Mouse (Mus musculus) heart, adult 2 months (tissue): ENCODE results near the gene Marc2. TPM values are rescaled to one million over a fixed set of nuclear protein-coding genes. Genes with fewer than 3 reads are reported as not detected.

Source experiments
- DNase-seq, 2 experiments: peaks; one replicate each; pipeline ENCODE4 v3.0.0; 2021
- H3K27ac ChIP-seq: fragments of 200-600 bp; 2 replicates; pipeline ENCODE4 v1.8.1; 2022
- H3K27me3 ChIP-seq: fragments of 200-500 bp; 2 replicates; pipeline ENCODE4 v1.6.1; 2012; ENCODE audit warnings: mild to moderate bottlenecking, low read length, inconsistent platforms, mixed read lengths; ENCODE audit not compliant: control insufficient read depth, insufficient read depth
- H3K36me3 ChIP-seq: fragments of 200-500 bp; 2 replicates; pipeline ENCODE4 v1.6.1; 2012; ENCODE audit warnings: low read length, inconsistent platforms; ENCODE audit not compliant: control insufficient read depth, insufficient read depth
- H3K4me1 ChIP-seq: fragments of 200-500 bp; 2 replicates; pipeline ENCODE4 v1.6.1; 2011; ENCODE audit warnings: low read length; ENCODE audit not compliant: control insufficient read depth, insufficient read depth
- H3K4me3 ChIP-seq: fragments of 200-600 bp; 2 replicates; pipeline ENCODE4 v1.8.1; 2022
- H3K79me2 ChIP-seq: fragments of 200-500 bp; replicated peaks from 2 replicates; pipeline ENCODE4 v1.6.1; 2012; ENCODE audit warnings: mild to moderate bottlenecking, inconsistent platforms, low read length, moderate library complexity, mixed read lengths; ENCODE audit not compliant: control insufficient read depth, insufficient read depth
- H3K9ac ChIP-seq: fragments of 200-500 bp; 2 replicates; pipeline ENCODE4 v1.6.1; 2012; ENCODE audit warnings: low read depth, mild to moderate bottlenecking, control low read depth, inconsistent platforms, low read length, mixed read lengths
- CTCF ChIP-seq: fragments of 200-600 bp; IDR thresholded peaks from 2 replicates; pipeline ENCODE4 v1.8.1; 2022; ENCODE audit warnings: antibody characterized with exemption, mild to moderate bottlenecking, moderate library complexity
- EP300 ChIP-seq: fragments of 200-500 bp; IDR thresholded peaks from 2 replicates; pipeline ENCODE4 v1.6.1; 2011; ENCODE audit warnings: low read depth, low read length, control low read depth; ENCODE audit not compliant: insufficient read depth
- POLR2A ChIP-seq: fragments of 200-500 bp; IDR thresholded peaks from 2 replicates; pipeline ENCODE4 v1.6.1; 2011; ENCODE audit warnings: mild to moderate bottlenecking, low read depth, low read length, control low read depth; ENCODE audit not compliant: insufficient read depth
- WGBS: fragments of 180-500 bp; shearing (Covaris S2); methylation state at CpG from one replicate; pipeline ENCODE4 v1.1.7; 2018; 5-methylcytosine and 5-hydroxymethylcytosine counted together
- intact Hi-C: fragments of 180-260 bp; cut with DNase I; formaldehyde crosslinking; loops from one replicate; pipeline ENCODE4 v1.15.1; 2025
- polyA plus RNA-seq: library from polyadenylated mRNA; depleted of rRNA; stranded (reverse); fragments of >200 nt; gene quantifications from 2 replicates; pipeline ENCODE4 v1.2.3, GENCODE M21; 2012
- total RNA-seq, 2 experiments: library from RNA; stranded (reverse); gene quantifications; 2 replicates each; pipeline ENCODE4 v1.2.3; 2021

Gene Marc2
- total and polyA plus RNA-seq, 3 experiments, result 41.6 to 146 (median 106) TPM

DNA sequence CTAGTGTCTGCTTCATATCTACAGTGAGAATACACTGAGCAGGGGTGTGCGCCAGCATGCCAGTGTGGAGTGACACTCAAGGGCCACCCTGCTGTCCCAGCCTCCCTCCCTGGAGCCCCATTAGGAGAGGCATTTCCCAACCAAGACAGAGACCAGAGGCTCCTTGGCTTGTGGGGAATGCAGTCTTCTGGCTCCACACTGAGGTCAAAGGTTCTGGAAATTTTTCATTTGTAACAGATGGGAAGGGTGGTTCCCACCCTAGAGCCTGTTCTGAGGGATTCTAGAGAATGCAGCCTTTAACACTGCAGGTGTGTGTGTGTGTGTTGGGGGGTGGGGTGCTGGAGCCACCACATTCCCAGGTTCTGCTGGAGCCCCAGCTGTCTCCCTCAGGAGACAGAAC, 25.3 kb upstream of the Marc2 start:
- TF ChIP-seq POLR2A, result no peak
- TF ChIP-seq EP300, result no peak
- no peak for TF ChIP-seq CTCF
- H3K27me3 ChIP-seq, result no peaks in the 10 kb centered on the region
- intact Hi-C loops, result loop anchor here (2.0 kb wide), 1 partner anchor 15 kb away; no protein-coding TSS in a partner anchor
- peaks cover 11% of the 10 kb centered on the region for H3K4me1 ChIP-seq
- DNase-seq, result peak in 1 of 2 experiments; percentile 27
- WGBS, result 72% methylated on average over 1 of the region's 1 CpGs
- H3K4me3 ChIP-seq, result no peak overlapping the region
- peak overlapping the region; percentile 16 for H3K27ac ChIP-seq
- H3K36me3 ChIP-seq, result no peaks in the 10 kb centered on the region
- H3K9ac ChIP-seq, result no peak overlapping the region
- H3K79me2 ChIP-seq, result no peaks in the 10 kb centered on the region

DNA sequence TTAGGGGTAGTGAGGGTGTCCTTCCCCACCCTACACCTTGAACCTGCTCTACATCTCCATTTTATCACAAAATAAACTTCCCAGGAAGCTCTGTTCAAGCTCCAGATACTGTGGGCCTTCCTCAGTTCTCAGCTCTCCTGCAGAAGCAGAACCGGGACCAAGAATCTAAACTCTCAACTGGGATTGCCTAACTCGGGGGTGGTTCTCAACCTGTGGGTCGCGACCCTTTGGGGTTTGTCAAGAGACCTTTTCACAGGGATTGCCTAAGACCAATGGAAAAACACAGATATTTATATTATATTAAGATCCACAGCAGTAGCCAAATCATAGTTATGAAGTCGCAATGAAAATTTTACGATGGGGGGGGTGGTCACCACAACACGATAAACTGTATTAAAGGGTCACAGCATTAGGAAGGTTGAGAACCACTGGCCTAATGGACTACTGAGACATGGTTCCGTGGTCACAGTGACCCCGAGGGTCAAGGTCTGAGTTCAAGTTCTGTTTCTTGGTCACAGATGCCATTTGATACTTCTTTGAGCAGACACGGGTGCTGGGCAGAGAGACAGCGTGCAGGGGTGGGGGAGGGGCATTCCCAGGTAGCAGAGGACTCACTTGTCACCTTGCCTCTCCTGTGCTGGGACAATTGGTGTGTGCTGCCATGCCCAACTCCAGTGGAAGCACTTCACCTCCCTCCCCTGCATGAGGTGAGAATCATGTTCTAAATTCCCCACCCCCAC, 24.6 kb upstream of the Marc2 start:
- TF ChIP-seq CTCF (no peak), EP300 (no peak), POLR2A (no peak)

GRCm38 (mm10) chr1:184869939-184870565, 23.8 kb upstream of the Marc2 start:
- peaks cover 14% of the 10 kb centered on the region for H3K4me1 ChIP-seq
- intact Hi-C loops, result loop anchor here (2.0 to 10.0 kb wide), 2 partner anchors 13 to 585 kb away; no protein-coding TSS in a partner anchor
- peak overlapping the region; percentile 52 for H3K27ac ChIP-seq
- no peak for TF ChIP-seq CTCF
- TF ChIP-seq POLR2A, result no peak
- no peak overlapping the region for H3K4me3 ChIP-seq
- 59% methylated on average over 4 of the region's 4 CpGs for WGBS
- DNase-seq, result peak in 1 of 2 experiments; percentile 49
- no peak overlapping the region for H3K9ac ChIP-seq
- no peaks in the 10 kb centered on the region for H3K27me3 ChIP-seq
- H3K79me2 ChIP-seq, result no peaks in the 10 kb centered on the region
- no peaks in the 10 kb centered on the region for H3K36me3 ChIP-seq

More for the DNA sequence above, 24.6 kb upstream of the Marc2 start:
- Histone ChIP-seq H3K9ac (no peak overlapping the region), H3K4me1 (peaks cover 11% of the 10 kb centered on the region), H3K27ac (peak overlapping the region; percentile 21; the same call in 1 of the 2 replicates), H3K79me2 (no peaks in the 10 kb centered on the region), H3K4me3 (no peak overlapping the region), H3K36me3 (no peaks in the 10 kb centered on the region), H3K27me3 (no peaks in the 10 kb centered on the region)
- intact Hi-C loops, result loop anchor here (2.0 kb wide), 1 partner anchor 14 kb away; no protein-coding TSS in a partner anchor
- WGBS, result 76% methylated on average over 11 of the region's 11 CpGs
- DNase-seq, result no peak

GRCm38 (mm10) chr1:184867640-184868120, 21.4 kb upstream of the Marc2 start:
- Histone ChIP-seq H3K9ac (no peak overlapping the region), H3K27me3 (no peaks in the 10 kb centered on the region), H3K79me2 (no peaks in the 10 kb centered on the region), H3K4me3 (no peak overlapping the region), H3K4me1 (peaks cover 19% of the 10 kb centered on the region), H3K36me3 (no peaks in the 10 kb centered on the region), H3K27ac (no peak overlapping the region)
- no peak for DNase-seq
- intact Hi-C loops, result loop anchor here (10.0 kb wide), 1 partner anchor 583 kb away; no protein-coding TSS in a partner anchor
- TF ChIP-seq EP300 (no peak), POLR2A (no peak), CTCF (no peak)
- 82% methylated on average over 3 of the region's 3 CpGs for WGBS

GRCm38 (mm10) chr1:184864381-184864801, 18.1 kb upstream of the Marc2 start:
- intact Hi-C loops, result loop anchor here (10.0 kb wide), 1 partner anchor 580 kb away; no protein-coding TSS in a partner anchor
- Histone ChIP-seq H3K79me2 (no peaks in the 10 kb centered on the region), H3K27ac (peak overlapping the region; percentile 82), H3K36me3 (no peaks in the 10 kb centered on the region), H3K27me3 (no peaks in the 10 kb centered on the region), H3K4me1 (peaks cover 18% of the 10 kb centered on the region), H3K4me3 (no peak overlapping the region), H3K9ac (no peak overlapping the region)
- TF ChIP-seq CTCF (no peak), EP300 (no peak), POLR2A (no peak)
- DNase-seq, result peak; percentile 63 to 77
- WGBS, result 34% methylated on average over 7 of the region's 7 CpGs
